14 mouse cellular contexts compared by ENCODE assay signal in the genomic region with DNA sequence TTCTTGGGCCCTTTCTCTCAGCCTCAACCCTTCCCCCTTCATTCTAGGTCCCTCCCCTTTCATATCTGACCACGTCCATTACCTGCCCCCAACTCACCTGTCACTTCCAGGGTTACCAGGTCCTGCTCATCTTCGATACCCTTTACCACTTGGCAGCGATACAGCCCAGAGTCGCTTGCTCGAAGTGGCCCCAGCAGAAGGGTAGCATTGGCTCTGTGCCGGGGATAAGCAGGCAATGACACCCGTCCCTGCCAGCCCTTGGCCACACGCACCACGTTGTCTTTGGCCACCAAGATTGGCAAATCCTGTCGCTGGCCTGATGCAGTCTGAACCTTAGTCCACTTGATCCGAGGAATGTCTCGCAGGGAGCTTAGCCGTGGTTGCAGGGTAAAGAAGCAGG. TPM values are rescaled to one million over a fixed set of nuclear protein-coding genes. Genes with fewer than 3 reads are reported as not detected.
"Had no signal": no experiment of that assay in that cellular context is flagged by ENCODE, and none has a peak within 500 bp of the region (broad histone marks: within the 10 kb centered on the region; RNA-seq: fewer than 3 reads in every experiment).

No protein-coding gene starts in this region.

- DNase-seq: kidney, postnatal 10 days; kidney, postnatal 4 days; lung, adult 2 months; lung, postnatal 36 days; midbrain, embryonic 14.5 days; right cerebral cortex, postnatal 25 days; thymus, adult 18-20 months; thymus, postnatal 14 days had no signal

- H3K36me3 ChIP-seq: limb, embryonic 10.5 days; liver, embryonic 15.5 days had no signal

- H3K9ac ChIP-seq: liver, embryonic 15.5 days had no signal

- H3K27ac ChIP-seq: limb, embryonic 10.5 days; liver, embryonic 15.5 days had no signal

- H3K9me3 ChIP-seq: limb, embryonic 10.5 days; liver, embryonic 15.5 days had no signal

- ATAC-seq: lung, postnatal 0 days had no signal

- H3K4me3 ChIP-seq: layer of hippocampus, adult 2 months; limb, embryonic 10.5 days; liver, embryonic 15.5 days had no signal

- H3K4me1 ChIP-seq: liver, embryonic 15.5 days had no signal

- H3K4me2 ChIP-seq: liver, embryonic 11.5 days; liver, embryonic 15.5 days had no signal

RNA-seq across cellular contexts. Expression of a gene that starts 5.8 kb away (rescaled TPM):
- total RNA-seq: megakaryocyte progenitor cell, adult 5-6 weeks had no signal

RNA-seq across cellular contexts. Expression of a gene that starts 24.6 kb away (rescaled TPM):
- total RNA-seq: megakaryocyte progenitor cell, adult 5-6 weeks had no signal
- polyA plus RNA-seq: liver, embryonic 15.5 days had no signal
